Mouse (Mus musculus) c-Kit-positive CD71-negative TER-119-negative erythroid progenitor cells, embryonic 14.5 days (primary cell): ENCODE measurements around the gene Rpl15.
"Not testable (repeated sequence)": the region's sequence is repeated elsewhere in the genome, so short reads cannot be mapped to it uniquely, and the experiment has no call there.

Experiments used
- DNase-seq: peaks from one replicate; pipeline ENCODE4 v3.0.0-alpha.2; 2013; ENCODE audit warnings: low read depth

Rpl15 gene

DNA sequence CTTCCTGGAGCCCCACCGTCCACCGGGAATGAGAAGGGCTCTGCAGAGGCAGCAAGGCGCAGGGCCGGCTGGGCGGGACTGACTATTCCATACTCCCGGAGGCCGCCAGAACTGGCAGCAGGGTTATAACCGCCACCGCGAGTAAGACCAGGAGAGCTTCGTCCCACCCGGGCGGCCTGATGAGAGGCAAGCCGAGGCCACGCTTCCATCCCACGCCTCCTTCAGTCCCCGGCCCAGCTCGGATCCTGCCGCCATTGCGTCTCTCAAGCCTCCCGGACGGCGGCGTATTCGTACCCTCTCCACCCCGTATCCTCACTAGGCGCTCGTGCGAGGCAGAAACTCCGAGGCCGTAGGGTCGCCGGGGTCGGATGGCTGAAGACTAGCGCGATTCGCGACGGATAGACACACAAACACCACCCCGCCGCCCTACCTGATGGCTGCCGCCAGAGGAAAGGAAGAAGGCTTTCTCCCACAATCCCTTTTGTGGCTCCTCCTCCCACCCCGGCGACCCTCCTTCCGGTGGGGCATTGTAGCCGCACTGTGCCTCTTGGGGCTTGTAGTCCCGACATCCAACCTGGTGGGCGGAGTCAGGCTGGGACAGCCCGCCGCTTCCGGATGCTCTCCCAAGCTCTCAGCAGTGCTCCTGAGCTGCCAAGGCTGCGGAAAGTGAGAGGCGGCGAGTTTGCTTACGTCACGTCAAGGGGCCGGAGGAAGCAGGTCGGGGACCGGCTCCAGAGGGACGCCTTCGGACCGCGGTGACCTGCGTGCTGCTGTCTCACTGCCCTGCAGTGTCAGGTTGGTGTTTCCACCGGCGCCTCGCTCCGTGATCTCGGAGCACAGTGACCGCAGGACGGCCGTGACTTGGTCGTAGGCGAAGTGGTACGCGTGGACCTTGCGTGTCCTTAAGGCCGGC, at the start of gene Rpl15, which contains the start of gene Nkiras1:
TSS of gene Rpl15 (minus strand) at position 863 of the 913 bp plus-strand sequence.
TSS of gene Nkiras1 (plus strand) at position 608 of the 913 bp plus-strand sequence.
- DNase-seq: peak; percentile 98

DNA sequence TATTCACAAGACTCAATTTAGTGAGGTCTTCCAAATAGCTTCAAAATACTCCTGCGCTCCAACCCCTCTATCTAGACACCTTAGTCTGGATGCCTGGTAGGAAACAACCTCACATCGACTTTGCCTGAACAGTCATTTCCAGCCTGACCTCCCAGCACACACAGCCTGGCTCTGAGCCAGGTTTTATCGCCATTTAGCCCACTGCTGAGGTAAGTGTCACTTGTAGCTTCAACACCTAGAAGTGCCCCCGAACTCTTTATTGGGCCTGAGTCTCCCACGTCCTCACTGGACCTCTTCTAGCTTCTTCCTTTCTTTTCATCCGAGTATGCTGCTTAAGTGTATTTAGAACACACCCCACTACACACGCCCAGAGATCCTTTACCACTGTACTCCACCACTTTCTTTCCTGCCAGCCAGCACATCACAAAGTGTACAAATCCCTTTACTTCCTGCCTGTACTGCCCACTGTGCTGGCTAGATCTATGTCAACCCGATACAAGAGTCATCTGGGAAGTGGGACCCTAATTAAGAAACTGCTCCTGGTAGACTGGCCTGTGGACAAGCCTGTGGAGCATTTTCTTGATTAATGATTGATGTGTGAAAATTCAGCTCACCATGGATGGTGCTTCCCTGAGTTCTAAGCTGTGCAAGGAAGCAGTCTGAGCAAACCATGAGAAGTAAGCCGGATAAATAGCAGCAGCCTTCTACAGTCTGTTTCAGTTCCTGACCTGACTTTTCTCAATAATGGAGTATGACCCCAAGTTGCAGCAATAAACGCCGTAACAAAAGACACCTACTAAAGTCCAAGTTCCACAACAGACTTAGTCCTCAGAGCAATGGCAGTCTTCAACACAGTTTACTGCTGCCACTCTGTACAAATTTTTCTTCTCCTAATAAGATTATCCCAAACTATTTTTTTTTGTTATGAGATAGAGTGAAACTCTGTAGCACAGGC, 46.5 kb upstream of the Rpl15 start:
- no peak for DNase-seq

DNA sequence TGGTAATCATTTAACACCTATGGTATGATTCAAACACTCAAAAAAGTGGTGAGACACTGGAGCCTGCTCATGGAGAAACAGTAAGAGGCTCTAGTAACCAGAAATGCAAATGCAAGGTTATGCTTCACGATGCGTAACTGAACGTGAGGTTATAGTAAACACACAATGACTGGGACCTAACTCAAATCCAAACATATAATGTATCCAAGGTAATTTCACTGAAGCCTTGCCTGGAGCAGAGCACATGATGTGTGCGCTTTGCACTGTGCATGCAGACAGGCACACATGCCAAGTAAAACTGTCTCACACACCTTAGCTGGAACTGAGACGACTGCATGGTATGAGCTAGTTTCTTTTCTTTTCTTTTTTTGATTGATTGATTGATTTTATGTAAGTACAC, 33.0 kb upstream of the Rpl15 start:
- DNase-seq: no peak

DNA sequence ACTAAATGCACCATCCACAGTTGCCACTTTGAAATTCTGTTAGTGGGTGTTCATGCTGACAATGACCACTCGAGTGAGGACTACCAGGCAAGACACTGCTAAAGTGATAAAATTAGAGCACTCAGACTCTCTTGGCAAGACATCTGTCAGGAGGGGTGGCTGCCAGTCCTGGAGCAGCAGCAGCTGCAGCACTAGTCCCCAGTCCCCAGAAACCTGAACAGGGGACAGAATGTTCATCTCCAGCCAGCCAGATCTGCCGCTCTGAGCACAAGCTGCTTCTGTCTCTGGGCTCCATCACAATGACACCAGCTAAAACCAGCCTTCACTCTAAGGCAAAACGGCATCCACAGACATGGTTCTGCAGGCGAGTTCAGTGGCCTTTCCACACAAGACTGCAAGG, 32.1 kb upstream of the Rpl15 start:
- DNase-seq: no peak

DNA sequence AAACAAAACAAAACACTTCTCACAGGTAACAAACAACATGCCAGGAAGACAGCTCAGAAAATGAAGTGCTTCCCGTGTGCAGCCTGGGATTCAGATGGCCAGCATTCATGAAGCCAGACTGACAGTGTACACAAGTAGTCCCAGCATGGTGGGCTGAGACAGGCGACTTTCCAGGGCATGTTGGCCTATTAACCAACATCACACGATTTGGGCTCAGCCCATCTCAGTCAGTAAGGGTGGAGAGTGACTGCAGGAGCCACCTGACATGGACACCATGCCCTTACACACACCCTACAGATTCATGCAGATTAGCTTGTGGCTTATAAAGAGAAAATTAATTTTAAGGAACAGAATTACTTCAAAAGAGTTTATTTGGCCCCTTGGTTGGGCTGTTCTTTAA, 31.6 kb upstream of the Rpl15 start:
- DNase-seq: no peak

DNA sequence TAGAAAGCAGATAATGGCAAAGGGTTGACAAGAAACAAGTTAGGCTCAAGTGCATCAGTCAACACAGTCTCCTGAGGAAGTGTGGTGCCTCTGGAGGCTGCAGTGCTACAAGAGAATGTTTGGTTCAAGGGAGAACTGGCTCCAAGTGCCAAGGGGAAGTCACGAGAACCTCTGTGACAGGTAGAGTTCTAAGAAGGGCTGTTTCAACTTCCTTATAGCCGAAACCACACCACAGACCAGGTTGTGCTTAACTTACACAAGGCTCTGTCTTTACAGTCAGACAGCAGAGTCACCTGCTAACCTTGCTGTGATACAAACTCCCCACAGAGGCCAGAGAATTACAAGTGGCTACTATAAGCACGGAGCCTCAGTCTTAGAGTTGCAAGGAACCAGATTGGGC, 30.4 kb upstream of the Rpl15 start:
- DNase-seq: no peak

DNA sequence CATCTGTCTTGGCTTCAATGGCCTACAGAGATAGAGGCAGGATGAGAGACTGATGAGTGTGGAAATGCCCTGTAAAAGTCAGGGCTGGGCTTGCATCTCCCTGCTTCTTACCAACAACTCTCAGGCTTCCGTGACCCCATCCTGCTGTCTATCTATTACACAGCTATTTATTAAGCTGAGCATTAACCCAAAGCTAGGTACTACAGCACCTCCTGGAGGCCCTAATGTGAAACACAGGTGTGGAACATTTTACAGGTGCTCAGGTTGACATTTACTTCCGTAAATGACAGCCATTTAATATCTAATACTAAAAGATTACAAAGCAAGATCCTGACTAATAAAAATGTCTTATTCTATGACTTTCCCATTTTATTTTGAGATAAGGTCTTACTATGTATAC, 29.5 kb upstream of the Rpl15 start:
- DNase-seq: no peak

DNA sequence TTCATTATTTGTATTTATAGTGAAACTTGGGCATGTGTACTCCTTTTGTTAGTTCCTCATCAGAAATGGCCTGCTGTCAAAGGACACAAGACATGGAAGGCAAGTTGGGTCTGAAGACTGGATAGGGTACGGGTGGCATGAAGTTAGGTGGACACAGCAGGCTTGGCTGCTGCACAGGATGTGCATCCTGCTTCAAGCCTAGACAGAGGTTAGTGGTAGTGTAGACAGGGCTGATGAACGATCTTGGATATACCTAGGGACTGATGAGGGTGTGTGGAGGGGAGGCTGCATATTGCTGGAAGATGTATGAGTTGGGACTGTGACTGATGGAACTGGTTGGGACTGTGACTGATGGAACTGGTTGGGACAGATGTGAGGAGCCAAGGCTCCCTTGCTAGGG, 27.7 kb upstream of the Rpl15 start:
- no peak for DNase-seq

DNA sequence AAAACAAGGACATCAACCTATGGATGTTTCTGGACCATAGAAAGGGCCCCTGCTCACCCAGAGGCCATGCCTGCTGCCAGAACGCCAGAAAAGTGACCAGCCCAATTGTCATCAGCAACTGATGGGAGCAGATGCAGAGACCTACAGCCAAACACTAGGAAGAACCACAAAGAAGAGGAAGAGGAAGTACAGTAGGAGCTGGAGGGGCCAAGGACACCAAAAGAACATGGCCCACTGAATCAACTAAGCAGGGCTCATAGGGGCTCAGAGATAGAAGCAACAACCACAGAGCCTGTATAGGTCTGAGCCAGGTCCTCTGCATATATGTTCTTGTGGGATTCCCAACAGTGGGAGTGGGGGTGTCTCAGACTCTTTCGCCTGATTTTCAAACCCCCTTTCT, 26.2 kb upstream of the Rpl15 start:
- DNase-seq: no peak

DNA sequence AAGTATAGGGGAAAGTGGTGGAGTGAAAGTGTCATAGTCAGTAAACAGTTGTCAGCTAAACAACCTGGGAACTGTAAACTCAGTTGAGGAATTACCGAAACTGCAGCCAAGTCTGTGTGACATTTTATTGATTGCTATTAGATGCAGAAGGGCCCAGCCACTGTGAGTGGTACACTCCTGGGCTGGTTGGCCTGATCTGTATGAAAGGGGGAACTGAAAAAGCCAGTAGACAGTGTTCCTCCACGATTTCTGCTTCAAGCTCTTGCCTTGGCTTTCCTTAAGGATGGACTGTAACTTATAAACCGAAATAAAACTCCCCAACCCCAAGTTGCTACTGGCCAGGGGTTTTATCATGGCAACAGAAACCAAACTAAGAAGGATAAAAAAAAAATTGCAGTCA, 21.4 kb upstream of the Rpl15 start:
- DNase-seq: no peak

DNA sequence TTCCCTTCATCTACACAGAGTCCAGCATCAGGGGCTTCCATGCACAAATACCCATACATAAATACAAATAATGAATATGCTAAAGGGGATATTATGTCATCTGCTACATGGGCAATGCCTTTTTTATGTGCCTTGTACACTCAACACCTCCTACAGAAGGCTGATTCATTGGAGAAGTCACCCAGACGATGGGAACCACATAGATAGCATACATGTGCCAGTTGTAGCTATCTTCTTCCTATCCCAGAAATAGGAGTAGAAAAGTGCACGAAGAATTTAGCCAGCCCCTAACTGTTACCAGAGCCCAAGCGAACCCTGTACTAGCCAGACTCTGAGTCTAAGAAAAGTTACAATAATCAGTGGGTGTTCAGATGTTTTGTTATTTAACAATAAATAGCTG, 20.9 kb upstream of the Rpl15 start:
- no peak for DNase-seq

DNA sequence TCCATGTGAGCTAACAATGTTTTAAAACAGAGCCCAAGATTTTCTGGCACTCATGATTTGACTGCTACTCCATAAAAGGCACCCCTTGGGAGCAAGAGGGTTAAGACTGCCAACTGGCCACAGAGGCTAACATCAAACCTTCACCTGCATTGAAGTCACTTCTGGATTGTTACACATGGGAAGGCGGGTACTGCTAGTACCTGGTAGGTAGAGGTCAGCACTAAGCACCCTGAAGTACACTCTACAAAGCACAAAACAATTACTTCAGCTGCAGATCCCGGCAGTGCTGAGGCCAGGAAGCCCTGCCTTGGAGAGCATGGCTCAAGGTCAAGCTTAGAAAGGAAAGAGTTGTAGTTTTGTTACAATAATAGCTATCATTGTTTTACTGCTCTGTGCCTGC, 16.2 kb upstream of the Rpl15 start:
- DNase-seq: no peak

DNA sequence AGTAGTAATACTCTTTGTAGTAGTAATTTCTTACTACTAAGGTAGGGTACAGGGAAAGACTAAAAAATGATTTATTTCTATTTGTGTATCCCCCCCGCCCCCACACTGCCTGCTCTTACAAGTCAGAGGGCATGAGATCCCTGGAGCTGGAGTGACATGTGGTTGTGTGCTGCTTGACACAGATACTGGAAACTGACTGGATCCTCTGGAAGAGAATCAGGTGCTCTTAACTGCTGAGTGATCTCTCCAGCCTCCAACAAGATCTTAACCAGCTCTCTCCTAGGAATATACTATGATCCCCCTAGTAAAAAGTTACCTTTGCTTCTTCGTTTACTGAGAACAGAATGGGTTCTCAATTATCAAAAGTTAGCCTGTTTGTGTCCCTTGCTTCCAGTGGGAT, 15.2 kb upstream of the Rpl15 start:
- DNase-seq: no peak

DNA sequence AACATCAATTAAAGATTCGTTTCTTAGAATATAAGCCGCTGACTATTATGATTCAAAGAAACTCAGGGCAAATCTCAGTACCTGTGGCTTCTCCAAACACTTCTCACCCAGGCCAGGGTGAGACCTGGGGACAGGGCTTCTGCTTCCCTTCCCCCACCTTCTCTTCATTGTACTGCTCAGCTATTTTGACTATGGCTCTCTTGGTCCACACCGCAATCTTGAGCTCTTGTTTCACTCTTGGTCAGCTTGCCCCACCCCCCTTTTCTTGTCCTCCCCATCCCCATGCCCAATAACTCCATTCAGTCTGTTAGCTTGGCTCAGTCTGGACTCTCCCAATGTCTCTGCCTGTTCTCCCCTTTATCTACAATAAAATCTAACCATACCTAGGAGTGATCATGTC, 14.3 kb upstream of the Rpl15 start:
- no peak for DNase-seq

DNA sequence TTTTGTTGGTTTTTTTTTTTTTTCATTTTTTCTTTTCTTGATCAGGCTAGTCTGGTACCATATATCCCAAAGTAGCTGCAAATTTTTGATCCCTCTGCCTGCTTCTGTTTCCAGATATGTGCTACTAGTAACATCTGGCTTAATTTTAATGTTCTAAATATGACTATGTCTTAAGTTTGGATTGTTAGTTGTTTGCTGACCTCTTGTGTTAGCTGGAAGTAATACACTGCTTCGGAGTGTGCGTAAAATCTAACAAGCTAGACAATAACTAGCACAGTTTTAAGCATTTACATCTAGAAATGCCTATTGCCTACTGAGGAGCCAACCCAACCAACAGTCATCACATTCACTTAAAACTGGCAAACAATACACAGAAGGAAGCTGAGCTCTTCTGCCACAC, 13.4 kb upstream of the Rpl15 start:
- DNase-seq: peak; percentile 25

DNA sequence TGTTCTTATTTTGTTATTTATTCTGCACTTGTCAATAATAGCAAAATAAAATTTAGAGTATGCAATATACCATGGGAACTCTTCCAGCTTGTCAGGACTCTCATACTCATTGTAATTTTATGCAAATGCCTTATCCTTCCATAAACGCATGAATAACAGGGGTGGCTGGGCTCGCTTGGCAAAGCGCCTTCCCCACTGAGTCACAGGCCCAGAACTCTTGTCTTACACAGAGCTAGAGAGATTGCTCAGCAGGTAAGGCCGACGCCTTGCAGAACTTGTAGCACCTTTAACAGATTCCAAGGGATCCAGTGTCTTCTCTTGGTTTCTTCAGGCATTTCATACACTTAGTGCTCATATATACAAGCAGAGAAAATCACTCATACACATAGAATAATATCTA, 9.2 kb upstream of the Rpl15 start:
- DNase-seq: no peak

DNA sequence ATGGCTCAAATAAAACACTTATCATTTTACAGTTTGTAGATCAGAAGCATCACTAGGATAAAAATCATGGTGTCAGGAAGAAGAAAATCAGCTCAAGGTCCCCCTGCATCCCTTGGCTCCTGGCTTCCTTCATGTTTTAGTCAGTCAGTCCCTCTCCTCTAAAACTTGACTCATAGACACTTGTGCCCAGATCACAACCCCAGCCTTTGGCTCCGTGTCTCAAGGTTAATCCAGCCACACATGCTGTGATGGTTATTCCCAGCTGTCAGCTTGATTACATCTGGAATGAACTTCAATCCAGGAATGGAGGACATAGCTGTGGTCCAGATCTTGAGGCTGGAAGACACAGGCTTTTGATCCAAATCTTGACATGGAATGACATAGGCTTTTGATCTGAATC, 3.3 kb upstream of the Rpl15 start:
- DNase-seq: no peak

DNA sequence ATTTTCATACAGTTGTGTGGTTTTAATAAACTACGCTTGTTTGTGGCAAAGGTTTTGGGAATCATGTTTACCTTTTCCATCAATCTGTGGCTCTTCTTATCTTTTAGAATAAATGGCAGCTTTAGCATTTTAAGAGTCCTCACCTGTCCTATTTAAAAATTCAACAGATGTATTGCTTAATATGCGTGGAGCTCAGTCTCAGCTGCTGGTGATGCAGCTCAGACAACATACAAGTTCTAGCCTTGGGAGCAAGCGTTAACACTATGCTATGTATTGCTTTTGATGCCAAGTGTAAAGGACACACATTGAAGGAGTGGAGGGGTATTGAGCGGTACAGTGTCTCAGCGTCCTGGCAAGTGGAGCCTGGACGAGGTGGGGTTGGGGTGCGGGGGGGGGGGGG, 475 bp upstream of the Rpl15 start:
- no peak for DNase-seq

DNA sequence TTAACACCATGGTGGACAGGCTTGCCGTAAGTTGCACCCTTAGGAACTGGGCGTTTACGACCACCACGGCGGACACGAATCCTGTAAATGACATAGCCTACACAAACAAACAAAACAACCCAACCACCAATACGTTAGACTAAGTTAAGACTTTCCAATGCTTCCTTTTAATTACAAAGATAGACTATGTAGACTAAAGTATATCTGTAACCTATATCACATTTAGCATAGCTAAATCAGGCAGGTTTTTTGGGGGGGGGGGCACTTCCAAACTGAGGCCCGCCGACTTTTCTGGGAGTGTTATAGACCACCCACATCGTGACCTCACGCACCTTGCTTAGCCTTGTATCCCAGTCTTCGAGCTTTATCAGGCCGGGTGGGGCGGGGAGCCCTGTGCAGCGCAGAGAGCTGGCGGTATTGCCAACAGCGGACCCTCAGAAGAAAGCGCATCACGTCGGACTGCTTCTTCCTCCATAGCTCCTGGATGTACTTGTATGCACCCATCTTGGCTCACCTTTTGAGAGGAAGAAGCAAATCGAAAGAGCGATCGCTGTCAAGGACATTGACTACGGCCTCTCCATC, 1.2 kb downstream of the Rpl15 start:
- not testable (repeated sequence) for DNase-seq

DNA sequence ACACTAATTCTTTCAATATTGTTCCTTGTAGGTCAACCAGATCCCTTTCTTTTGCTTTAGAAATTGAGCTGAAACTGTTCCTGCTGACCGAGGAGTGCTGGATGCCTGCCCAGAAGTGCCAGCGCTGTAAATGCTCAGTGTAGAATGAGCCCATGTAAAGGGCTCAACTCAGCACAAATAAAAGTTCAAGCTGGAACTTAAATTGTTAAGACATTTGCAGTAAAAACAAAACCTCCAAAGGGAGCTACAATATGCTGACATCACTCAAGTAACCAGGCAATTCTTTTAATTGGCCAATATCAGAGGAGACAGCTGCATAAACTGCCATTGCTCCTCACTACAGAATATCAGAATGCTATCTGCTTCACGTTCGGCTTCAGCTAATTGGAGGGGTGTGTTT, 7.8 kb downstream of the Rpl15 start:
- DNase-seq: no peak

DNA sequence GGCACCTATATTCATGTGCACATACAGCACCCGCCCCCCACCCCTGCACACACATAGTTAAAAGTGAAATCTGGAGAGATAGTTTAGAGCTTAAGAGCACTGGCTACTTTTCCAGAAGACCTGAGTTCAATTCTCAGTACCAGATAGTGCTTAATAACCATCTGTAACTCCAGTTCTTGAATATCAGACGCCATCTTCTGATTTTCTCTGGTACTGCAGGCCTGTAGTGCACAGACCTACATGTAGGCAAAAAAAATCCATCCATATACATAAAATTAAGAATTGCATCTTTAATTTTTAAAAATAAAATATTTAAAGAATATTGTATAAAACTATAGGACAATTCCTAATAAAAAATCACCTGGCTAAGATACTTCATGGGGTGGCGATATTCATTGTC, 10.0 kb downstream of the Rpl15 start:
- DNase-seq: no peak

DNA sequence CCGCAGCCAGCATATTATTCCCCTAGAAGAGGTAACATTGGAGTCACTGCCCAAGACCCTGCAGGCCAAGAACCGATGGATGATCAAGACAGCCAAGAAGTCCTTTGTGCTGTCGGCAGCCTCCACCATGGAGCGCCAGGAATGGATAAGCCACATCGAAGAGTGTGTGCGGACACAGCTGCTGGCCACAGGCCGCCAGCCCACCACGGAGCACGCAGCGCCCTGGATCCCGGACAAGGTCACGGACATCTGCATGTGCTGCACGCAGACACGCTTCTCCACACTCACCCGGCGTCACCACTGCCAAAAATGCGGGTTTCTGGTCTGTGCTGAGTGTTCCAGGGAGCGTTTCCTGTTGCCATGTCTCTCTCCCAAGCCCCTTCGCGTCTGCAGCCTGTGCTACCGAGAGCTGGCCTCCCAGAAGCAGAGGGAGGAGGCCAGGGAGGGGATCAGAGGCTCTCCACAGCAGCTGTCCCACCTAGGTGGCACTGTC, 28.5 kb downstream of the Rpl15 start:
- no peak for DNase-seq
